Mouse (Mus musculus) small intestine, adult 2 months (tissue): ENCODE measurements around the gene Glis3.

Source experiments
- CTCF ChIP-seq: fragments of 200-500 bp; IDR thresholded peaks from 2 replicates; pipeline ENCODE4 v1.5.1; 2012; ENCODE audit warnings: low read depth, mild to moderate bottlenecking, control low read depth, inconsistent platforms, low read length, moderate library complexity, mixed read lengths; ENCODE audit not compliant: insufficient replicate concordance, insufficient read length; ENCODE audit errors: extremely low read depth
- POLR2A ChIP-seq: fragments of 200-500 bp; IDR thresholded peaks from 2 replicates; pipeline ENCODE4 v1.6.1; 2012; ENCODE audit warnings: low read depth, mild to moderate bottlenecking, control low read depth, inconsistent platforms, low read length, moderate library complexity

GRCm38 (mm10) chr19:28266850-28267249 is 413.0 kb downstream of the Glis3 start:
- TF ChIP-seq CTCF (no peak), POLR2A (no peak)
